Comparison of ENCODE assay signal across 8 mouse cellular contexts in genomic region chr7:45705873-45706281, GRCm38 (mm10). TPM values are rescaled to one million over a fixed set of nuclear protein-coding genes. Genes with fewer than 3 reads are reported as not detected.
A peak's percentile ranks its signal among the peaks of the same experiment; 100 is the strongest.
DNase-seq lines count a peak whose midpoint lies in the region; ATAC-seq and TF ChIP-seq lines count a peak whose summit lies in the region.

No protein-coding gene starts in this region.

- H3K27me3 ChIP-seq in forebrain, postnatal 0 days (ENCODE audit: insufficient read depth, low read length): no peaks in the 10 kb centered on the region
- no peaks in the 10 kb centered on the region; the same call in none of the 2 replicates for H3K27me3 ChIP-seq in hindbrain, embryonic 12.5 days

- 4% methylated on average over 7 of the region's 7 CpGs for WGBS in forebrain, postnatal 0 days
- WGBS in hindbrain, embryonic 12.5 days: 0% methylated on average over 7 of the region's 7 CpGs

- H3K9me3 ChIP-seq in forebrain, postnatal 0 days (ENCODE audit: low read length): no peaks in the 10 kb centered on the region
- no peaks in the 10 kb centered on the region for H3K9me3 ChIP-seq in hindbrain, embryonic 12.5 days (replicated peaks)

- DNase-seq in MN1 (ENCODE audit: low spot score): peak; percentile 59
- peak; percentile 41 for DNase-seq in brain, embryonic 14.5 days (ENCODE audit: low read depth)
- DNase-seq in forebrain, postnatal 0 days: peak; percentile 28
- peak; percentile 67 to 68 for DNase-seq in layer of hippocampus, postnatal 25 days (ENCODE audit: extremely low spot score in 1 of 2, low spot score in 1 of 2)
- DNase-seq in lung, postnatal 10 days: peak; percentile 93
- DNase-seq in right cerebral cortex, postnatal 25 days: peak; percentile 81

- peak overlapping the region; percentile 97 for H3K4me2 ChIP-seq in forebrain, postnatal 0 days (ENCODE audit: low read depth)
- peak overlapping the region; percentile 94 for H3K4me2 ChIP-seq in hindbrain, embryonic 12.5 days (replicated peaks)

- H3K9ac ChIP-seq in forebrain, postnatal 0 days: peak overlapping the region; percentile 49
- peak overlapping the region; percentile 78 for H3K9ac ChIP-seq in hindbrain, embryonic 12.5 days

- peaks cover 40% of the 10 kb centered on the region for H3K4me1 ChIP-seq in forebrain, postnatal 0 days (ENCODE audit: insufficient read depth)
- H3K4me1 ChIP-seq in hindbrain, embryonic 12.5 days: peaks cover 76% of the 10 kb centered on the region

- no peak for TF ChIP-seq CTCF in brain, embryonic 14.5 days (IDR thresholded peaks at IDR 0.05; ENCODE audit: borderline replicate concordance, extremely low read depth, insufficient read depth, insufficient read length)
- TF ChIP-seq CTCF in forebrain, postnatal 0 days (IDR thresholded peaks at IDR 0.05; ENCODE audit: low read depth): no peak

- peaks cover 9% of the 10 kb centered on the region for H3K36me3 ChIP-seq in forebrain, postnatal 0 days (ENCODE audit: insufficient read depth)
- H3K36me3 ChIP-seq in hindbrain, embryonic 12.5 days: peaks cover 7% of the 10 kb centered on the region

- H3K27ac ChIP-seq in forebrain, postnatal 0 days (ENCODE audit: low read depth, low read length): peak overlapping the region; percentile 95
- H3K27ac ChIP-seq in hindbrain, embryonic 12.5 days: peak overlapping the region; percentile 70; the same call in 1 of the 2 replicates

- peak overlapping the region; percentile 41 for H3K4me3 ChIP-seq in forebrain, postnatal 0 days (ENCODE audit: low read depth, low read length)
- peak overlapping the region; percentile 55 for H3K4me3 ChIP-seq in hindbrain, embryonic 12.5 days

- ATAC-seq in forebrain, postnatal 0 days: no peak
- no peak for ATAC-seq in hindbrain, embryonic 12.5 days (ENCODE audit: low FRiP score)
- no peak for ATAC-seq in megakaryocyte-erythroid progenitor cell, adult 5-6 weeks (replicated peaks; ENCODE audit: low FRiP score, low TSS enrichment, poor library complexity, severe bottlenecking)

- no peak for TF ChIP-seq POLR2A in brain, embryonic 14.5 days (IDR thresholded peaks at IDR 0.05; ENCODE audit: borderline replicate concordance, extremely low read depth, insufficient read depth, insufficient read length, poor library complexity, severe bottlenecking)

RNA-seq across cellular contexts. Expression of gene Dbp, which starts 1.0 kb away (rescaled TPM):
- 7.6 and 8.4 TPM in 2 replicates for polyA plus RNA-seq in brain, embryonic 14.5 days (2012; rRNA removed)
- 9.0 and 11.7 TPM in 2 replicates for total RNA-seq in forebrain, postnatal 0 days (2014; rRNA removed)
- 6.4 and 6.6 TPM in 2 replicates for polyA plus RNA-seq in forebrain, postnatal 0 days (2015; fragmentation: Nextera tagmentation; extraction: Ambion mirVana)
- polyA plus RNA-seq in hindbrain, embryonic 12.5 days (2016; fragmentation: Nextera tagmentation; extraction: Ambion mirVana): 4.2 and 5.3 TPM in 2 replicates
- 10 to 100 TPM; 65.3 to 80.4 TPM for total RNA-seq in layer of hippocampus, postnatal 25 days (2021)
- total RNA-seq in megakaryocyte-erythroid progenitor cell, adult 5-6 weeks (2014; fragmentation: Nextera tagmentation): 7.1 and 9.1 TPM in 2 replicates
- total RNA-seq in megakaryocyte-erythroid progenitor cell, adult 5-6 weeks (2017): 5.6 and 6.2 TPM in 2 replicates

RNA-seq across cellular contexts. Expression of gene Car11, which starts 6.2 kb away (rescaled TPM):
- polyA plus RNA-seq in brain, embryonic 14.5 days (2012; rRNA removed): 81.4 and 108 TPM in 2 replicates
- total RNA-seq in forebrain, postnatal 0 days (2014; rRNA removed): 104 and 122 TPM in 2 replicates
- polyA plus RNA-seq in forebrain, postnatal 0 days (2015; fragmentation: Nextera tagmentation; extraction: Ambion mirVana): 92.1 and 102 TPM in 2 replicates
- polyA plus RNA-seq in hindbrain, embryonic 12.5 days (2016; fragmentation: Nextera tagmentation; extraction: Ambion mirVana): 21.2 and 25.5 TPM in 2 replicates
- total RNA-seq in layer of hippocampus, postnatal 25 days (2021): 100 to 1,000 TPM; 164 to 190 TPM
- not detected in 2 replicates for total RNA-seq in megakaryocyte-erythroid progenitor cell, adult 5-6 weeks (2014; fragmentation: Nextera tagmentation)
- total RNA-seq in megakaryocyte-erythroid progenitor cell, adult 5-6 weeks (2017): not detected in 2 replicates

RNA-seq across cellular contexts. Expression of gene Rpl18, which starts 9.4 kb away (rescaled TPM):
- 640 and 749 TPM in 2 replicates for polyA plus RNA-seq in brain, embryonic 14.5 days (2012; rRNA removed)
- total RNA-seq in forebrain, postnatal 0 days (2014; rRNA removed): 891 and 1,057 TPM in 2 replicates
- 517 and 655 TPM in 2 replicates for polyA plus RNA-seq in forebrain, postnatal 0 days (2015; fragmentation: Nextera tagmentation; extraction: Ambion mirVana)
- polyA plus RNA-seq in hindbrain, embryonic 12.5 days (2016; fragmentation: Nextera tagmentation; extraction: Ambion mirVana): 607 and 682 TPM in 2 replicates
- total RNA-seq in layer of hippocampus, postnatal 25 days (2021): 100 to 1,000 TPM; 342 to 393 TPM
- 2,679 and 3,223 TPM in 2 replicates for total RNA-seq in megakaryocyte-erythroid progenitor cell, adult 5-6 weeks (2014; fragmentation: Nextera tagmentation)
- 1,594 and 2,062 TPM in 2 replicates for total RNA-seq in megakaryocyte-erythroid progenitor cell, adult 5-6 weeks (2017)

RNA-seq across cellular contexts. Expression of gene Sec1, which starts 11.7 kb away (rescaled TPM):
- polyA plus RNA-seq in brain, embryonic 14.5 days (2012; rRNA removed): 0.66 and 1.1 TPM in 2 replicates
- 0.52 and 0.62 TPM in 2 replicates for total RNA-seq in forebrain, postnatal 0 days (2014; rRNA removed)
- 0.18 and 0.34 TPM in 2 replicates for polyA plus RNA-seq in forebrain, postnatal 0 days (2015; fragmentation: Nextera tagmentation; extraction: Ambion mirVana)
- polyA plus RNA-seq in hindbrain, embryonic 12.5 days (2016; fragmentation: Nextera tagmentation; extraction: Ambion mirVana): 1.1 and 2.2 TPM in 2 replicates
- total RNA-seq in layer of hippocampus, postnatal 25 days (2021): under 1 TPM; 0.80 to 0.86 TPM
- not detected in 2 replicates for total RNA-seq in megakaryocyte-erythroid progenitor cell, adult 5-6 weeks (2014; fragmentation: Nextera tagmentation)
- not detected in 2 replicates for total RNA-seq in megakaryocyte-erythroid progenitor cell, adult 5-6 weeks (2017)

RNA-seq across cellular contexts. Expression of gene Sphk2, which starts 11.9 kb away (rescaled TPM):
- polyA plus RNA-seq in brain, embryonic 14.5 days (2012; rRNA removed): 33.0 and 39.8 TPM in 2 replicates
- 19.6 and 21.5 TPM in 2 replicates for total RNA-seq in forebrain, postnatal 0 days (2014; rRNA removed)
- 16.5 and 18.7 TPM in 2 replicates for polyA plus RNA-seq in forebrain, postnatal 0 days (2015; fragmentation: Nextera tagmentation; extraction: Ambion mirVana)
- 28.7 and 30.3 TPM in 2 replicates for polyA plus RNA-seq in hindbrain, embryonic 12.5 days (2016; fragmentation: Nextera tagmentation; extraction: Ambion mirVana)
- total RNA-seq in layer of hippocampus, postnatal 25 days (2021): 10 to 100 TPM; 33.7 to 34.7 TPM
- 16.3 and 19.8 TPM in 2 replicates for total RNA-seq in megakaryocyte-erythroid progenitor cell, adult 5-6 weeks (2014; fragmentation: Nextera tagmentation)
- total RNA-seq in megakaryocyte-erythroid progenitor cell, adult 5-6 weeks (2017): 7.5 and 7.8 TPM in 2 replicates

Comparison
In these comparisons a context has a peak if more than half of its experiments do, and no peak if none do; other contexts are left out.
1. DNase-seq: peak in every context shown above with its lines; median percentile 93 in lung, postnatal 10 days; 81 in right cerebral cortex, postnatal 25 days; 68 in layer of hippocampus, postnatal 25 days; 59 in MN1; 41 in brain, embryonic 14.5 days; 28 in forebrain, postnatal 0 days.
2. RNA of gene Car11, which starts 6.2 kb away (total RNA-seq): 164 to 190 TPM in layer of hippocampus, postnatal 25 days and 104 to 122 TPM in forebrain, postnatal 0 days; not detected in megakaryocyte-erythroid progenitor cell, adult 5-6 weeks; every median in the first group is over 100 times any median in the second.